Mouse (Mus musculus): ENCODE measurements at regions not wholly inside any gene's neighbourhood (a gene's known extent, or its start where the extent isn't known, plus 50 kb on each side); places are given as distances from the start of the nearest gene placed in this dataset.

DNA sequence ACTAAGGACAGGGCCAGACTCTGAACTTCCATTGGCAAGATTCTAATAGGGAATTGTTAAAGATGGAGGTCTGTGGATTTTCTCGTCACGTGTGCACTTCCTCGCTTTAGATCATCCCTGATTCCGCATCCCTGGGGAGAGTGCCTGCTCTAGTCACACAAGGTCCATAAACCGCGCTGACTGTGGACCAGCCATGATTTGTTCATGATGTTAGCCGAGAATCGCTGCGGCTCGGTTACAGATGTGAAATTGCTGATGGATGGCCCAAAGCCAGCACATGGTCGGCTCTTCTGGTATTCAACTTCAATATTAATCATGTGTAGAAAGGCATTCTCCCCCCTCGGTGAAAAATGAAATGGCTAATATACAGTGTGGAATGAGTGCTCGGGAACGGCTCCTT, 387.6 kb upstream of the Nfe2l3 start:
- no peaks in the 10 kb centered on the region for H3K36me3 ChIP-seq
- H3K9me3 ChIP-seq, result no peaks in the 10 kb centered on the region
- no peak overlapping the region for H3K4me2 ChIP-seq (replicated peaks)
- no peaks in the 10 kb centered on the region for H3K27me3 ChIP-seq
- no peak overlapping the region for H3K4me3 ChIP-seq
- no peak overlapping the region for H3K9ac ChIP-seq
- H3K27ac ChIP-seq, result peak overlapping the region; percentile 65
- H3K4me1 ChIP-seq, result no peaks in the 10 kb centered on the region
- ATAC-seq (ENCODE audit: insufficient number of reproducible peaks, insufficient read depth, low FRiP score, low TSS enrichment), result no peak
- WGBS, result 69% methylated on average over 14 of the region's 14 CpGs

DNA sequence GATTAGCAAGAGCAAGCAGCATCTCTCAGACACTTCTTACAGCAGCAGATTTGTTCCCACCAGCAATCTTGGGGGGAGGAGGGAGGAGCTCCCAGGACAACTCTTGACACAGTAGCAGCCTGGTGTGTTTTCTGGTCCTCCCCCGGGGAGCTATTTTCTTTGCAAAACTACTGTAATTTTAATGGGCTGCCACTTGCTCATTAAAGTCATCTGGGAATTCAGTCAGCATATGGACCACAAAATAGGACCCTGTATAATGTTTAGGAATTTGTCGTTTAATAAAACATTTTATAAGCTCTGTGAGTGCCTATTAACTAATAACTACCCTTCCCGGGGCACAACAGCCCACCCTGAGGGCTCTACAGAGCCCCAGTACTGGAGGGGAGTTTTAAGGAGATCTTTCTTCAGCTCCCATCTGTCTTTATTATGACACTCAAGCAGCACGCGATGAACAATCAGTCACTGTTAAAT, 380.0 kb upstream of the Nfe2l3 start:
- Histone ChIP-seq H3K4me2 (replicated peaks) (no peak overlapping the region), H3K27ac (no peak overlapping the region), H3K9me3 (no peaks in the 10 kb centered on the region), H3K27me3 (no peaks in the 10 kb centered on the region), H3K36me3 (no peaks in the 10 kb centered on the region), H3K4me1 (peaks cover 4% of the 10 kb centered on the region), H3K4me3 (no peak overlapping the region), H3K9ac (no peak overlapping the region)
- ATAC-seq (ENCODE audit: insufficient number of reproducible peaks, insufficient read depth, low FRiP score, low TSS enrichment), result no peak
- WGBS, result 31% methylated on average over 5 of the region's 5 CpGs

DNA sequence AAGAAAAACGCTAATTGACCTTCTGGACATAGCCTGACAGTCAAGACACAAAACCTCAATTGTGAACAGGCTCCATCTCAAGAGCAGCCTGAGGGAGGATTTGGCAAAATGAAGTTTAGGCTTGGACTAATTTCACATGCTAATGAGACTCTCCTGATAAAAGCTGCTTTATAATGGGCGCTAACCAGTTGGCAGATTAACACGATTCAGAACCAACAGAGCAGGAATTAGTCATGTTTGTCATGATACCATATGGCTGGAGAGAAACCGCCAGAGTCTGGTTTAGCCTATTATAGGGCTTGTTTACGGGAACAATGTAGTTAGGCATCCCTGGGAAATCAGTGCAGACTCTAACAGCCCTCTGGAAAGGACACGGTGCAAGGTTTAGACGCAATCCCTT, 375.2 kb upstream of the Nfe2l3 start:
- Histone ChIP-seq H3K4me3 (no peak overlapping the region), H3K4me1 (peaks cover 12% of the 10 kb centered on the region), H3K36me3 (no peaks in the 10 kb centered on the region), H3K27ac (peak overlapping the region; percentile 55), H3K9ac (no peak overlapping the region), H3K4me2 (replicated peaks) (no peak overlapping the region), H3K27me3 (no peaks in the 10 kb centered on the region), H3K9me3 (no peaks in the 10 kb centered on the region)
- 32% methylated on average over 7 of the region's 7 CpGs for WGBS
- no peak for ATAC-seq (ENCODE audit: insufficient number of reproducible peaks, insufficient read depth, low FRiP score, low TSS enrichment)

DNA sequence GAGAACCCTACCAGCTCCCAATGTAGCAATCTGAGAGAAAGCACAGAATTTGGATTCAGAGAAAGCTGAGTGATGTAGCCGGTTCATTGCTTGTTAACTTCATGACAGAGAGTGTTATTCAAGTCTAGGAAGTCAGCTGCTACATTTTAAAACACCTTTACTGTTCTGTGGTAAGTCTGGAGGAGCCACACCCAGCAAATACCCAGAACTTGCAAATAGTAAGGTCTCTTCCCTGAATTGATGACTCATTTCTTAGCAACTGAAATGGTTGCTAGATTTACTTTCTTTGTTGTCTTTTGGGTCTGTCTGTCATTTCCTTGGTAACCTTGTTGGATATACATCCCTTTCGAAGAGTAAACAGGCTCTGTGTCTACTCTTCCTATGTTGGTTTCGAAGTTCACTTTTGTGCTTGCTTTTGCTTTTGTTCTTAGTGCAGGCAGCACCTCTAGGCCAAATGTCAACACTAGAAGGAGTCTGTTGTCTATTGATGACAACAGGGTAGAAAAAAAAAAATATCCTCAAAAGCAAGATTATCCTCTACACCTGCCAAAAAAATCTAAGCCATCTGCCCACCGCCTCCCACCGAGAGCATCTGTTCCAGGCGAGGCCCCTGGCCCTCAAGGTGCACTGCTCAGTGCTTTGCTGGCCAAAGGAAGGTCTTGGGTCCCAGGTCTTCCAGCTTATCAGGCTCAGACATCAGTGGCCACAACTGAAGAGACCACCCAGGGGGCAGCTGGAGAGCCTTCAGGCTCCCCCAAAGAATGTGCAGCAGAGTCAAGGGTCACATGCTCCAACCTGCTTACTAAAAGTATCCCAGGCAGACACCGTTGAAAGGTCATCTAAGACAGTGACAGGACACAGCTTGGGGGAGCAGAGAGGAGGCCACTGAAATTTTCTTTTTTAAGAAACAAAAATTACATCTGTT, 372.3 kb upstream of the Nfe2l3 start:
- Histone ChIP-seq H3K4me1 (peaks cover 12% of the 10 kb centered on the region), H3K9me3 (no peaks in the 10 kb centered on the region), H3K36me3 (no peaks in the 10 kb centered on the region), H3K27me3 (no peaks in the 10 kb centered on the region), H3K27ac (peak overlapping the region; percentile 74), H3K9ac (no peak overlapping the region), H3K4me3 (no peak overlapping the region), H3K4me2 (replicated peaks) (no peak overlapping the region)
- WGBS, result 54% methylated on average over 7 of the region's 7 CpGs
- ATAC-seq (ENCODE audit: insufficient number of reproducible peaks, insufficient read depth, low FRiP score, low TSS enrichment), result no peak

DNA sequence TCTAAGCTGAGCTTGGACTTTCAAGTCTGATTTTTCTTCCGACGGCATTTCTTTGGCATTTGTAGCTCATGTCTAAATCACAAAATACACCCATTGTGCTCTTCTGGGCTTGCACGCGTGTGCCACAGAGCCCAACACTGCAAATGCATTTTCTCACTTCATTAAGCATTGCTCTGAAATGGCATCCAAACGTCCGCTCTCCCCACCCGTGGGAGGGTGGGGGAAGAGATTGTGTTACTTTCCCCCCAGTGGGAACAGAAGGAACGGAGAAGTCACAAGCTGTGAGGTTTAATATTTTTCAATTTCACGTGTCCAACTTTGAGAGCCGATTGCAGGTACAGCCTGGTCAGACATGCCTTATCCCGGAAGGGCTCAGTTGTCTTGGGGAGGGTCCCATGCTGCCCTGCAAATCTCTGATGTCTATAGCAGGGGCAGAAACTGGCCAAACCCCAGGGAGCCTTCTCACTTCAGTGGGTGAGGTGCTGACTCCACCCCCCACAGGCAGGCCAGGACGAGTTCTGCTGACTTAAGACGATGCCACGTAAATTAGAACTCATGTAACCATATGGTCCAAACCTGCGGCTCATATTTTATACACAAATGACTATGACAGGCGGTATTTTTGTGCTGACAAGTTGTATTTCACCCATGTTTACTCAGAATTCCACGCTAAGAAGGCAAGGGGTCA, 371.5 kb upstream of the Nfe2l3 start:
- Histone ChIP-seq H3K36me3 (no peaks in the 10 kb centered on the region), H3K9me3 (no peaks in the 10 kb centered on the region), H3K27me3 (no peaks in the 10 kb centered on the region), H3K4me2 (replicated peaks) (no peak overlapping the region), H3K9ac (no peak overlapping the region), H3K4me1 (peaks cover 17% of the 10 kb centered on the region), H3K27ac (peak overlapping the region; percentile 67), H3K4me3 (no peak overlapping the region)
- WGBS, result 38% methylated on average over 17 of the region's 17 CpGs
- no peak for ATAC-seq (ENCODE audit: insufficient number of reproducible peaks, insufficient read depth, low FRiP score, low TSS enrichment)

DNA sequence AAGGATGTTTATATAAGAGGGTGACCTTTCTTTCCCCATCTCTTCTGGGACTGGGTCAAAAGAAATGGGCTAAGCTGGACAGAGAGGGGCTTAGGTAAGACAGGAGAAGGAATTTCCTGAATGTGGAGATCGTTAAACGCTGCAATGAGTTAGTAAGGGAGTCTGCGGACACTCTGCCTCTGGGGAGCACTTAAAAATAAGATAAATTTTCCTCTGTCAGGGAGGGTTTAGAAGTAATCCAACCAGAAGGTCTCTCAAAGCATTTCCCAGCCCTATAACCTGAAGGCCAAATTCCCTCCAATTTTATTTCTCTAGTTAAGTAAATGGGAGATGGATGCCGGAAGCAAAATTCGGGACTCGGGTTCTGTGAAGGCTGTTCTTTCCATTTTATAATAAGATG, 367.3 kb upstream of the Nfe2l3 start:
- H3K4me2 ChIP-seq (replicated peaks), result no peak overlapping the region

DNA sequence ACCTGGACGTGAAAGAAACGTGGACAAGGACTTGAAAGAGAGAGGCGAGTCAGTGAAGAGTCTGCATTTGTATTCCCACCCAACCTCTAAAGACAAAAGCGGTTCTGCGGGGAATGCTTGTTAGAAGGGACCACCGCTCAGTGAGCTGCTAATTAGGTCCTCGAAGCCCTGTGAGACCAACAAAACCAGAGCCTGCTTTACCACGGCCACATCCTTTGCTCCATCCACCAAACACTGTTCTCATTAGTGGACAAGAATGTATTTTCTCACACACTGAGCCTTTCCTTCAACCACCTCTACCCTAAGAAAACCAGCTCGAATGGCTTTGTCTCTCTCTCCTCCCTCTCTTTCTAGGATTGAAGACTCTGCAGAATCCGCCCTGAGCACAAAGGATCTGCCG, 365.1 kb upstream of the Nfe2l3 start:
- 83% methylated on average over 11 of the region's 11 CpGs for WGBS
- no peaks in the 10 kb centered on the region for H3K9me3 ChIP-seq
- H3K36me3 ChIP-seq, result no peaks in the 10 kb centered on the region
- no peak overlapping the region for H3K4me3 ChIP-seq
- peak overlapping the region; percentile 84 for H3K27ac ChIP-seq
- H3K27me3 ChIP-seq, result no peaks in the 10 kb centered on the region
- peaks cover 17% of the 10 kb centered on the region; the same call in 1 of the 2 replicates for H3K4me1 ChIP-seq
- ATAC-seq (ENCODE audit: insufficient number of reproducible peaks, insufficient read depth, low FRiP score, low TSS enrichment), result no peak
- H3K9ac ChIP-seq, result no peak overlapping the region
- H3K4me2 ChIP-seq (replicated peaks), result no peak overlapping the region

More for the DNA sequence above, 367.3 kb upstream of the Nfe2l3 start:
- 52% methylated on average over 6 of the region's 6 CpGs for WGBS
- Histone ChIP-seq H3K9me3 (no peaks in the 10 kb centered on the region), H3K36me3 (no peaks in the 10 kb centered on the region), H3K27me3 (no peaks in the 10 kb centered on the region), H3K4me1 (peaks cover 23% of the 10 kb centered on the region), H3K27ac (peak overlapping the region; percentile 48; the same call in 1 of the 2 replicates), H3K9ac (no peak overlapping the region), H3K4me3 (no peak overlapping the region)
- ATAC-seq (ENCODE audit: insufficient number of reproducible peaks, insufficient read depth, low FRiP score, low TSS enrichment), result no peak

DNA sequence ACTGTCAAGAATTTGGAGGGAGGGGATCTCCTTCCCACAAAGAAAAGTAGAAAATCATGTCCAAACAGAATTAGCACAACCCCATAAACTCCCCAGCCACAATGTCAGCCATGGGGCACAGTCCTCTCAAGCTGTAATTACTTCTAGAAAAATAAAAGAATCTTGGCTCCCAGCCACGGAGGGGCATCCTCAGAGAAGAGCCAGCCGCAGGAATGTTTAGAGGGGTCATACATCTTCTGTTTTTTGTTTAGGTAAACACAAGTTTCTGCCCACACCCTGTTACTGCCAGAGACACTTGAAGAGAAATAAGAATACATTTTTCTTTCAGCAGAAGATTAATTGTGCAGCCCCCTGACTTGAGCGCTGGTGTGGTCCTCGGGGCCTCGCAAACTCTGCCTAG, 362.5 kb upstream of the Nfe2l3 start:
- no peak for ATAC-seq (ENCODE audit: insufficient number of reproducible peaks, insufficient read depth, low FRiP score, low TSS enrichment)
- WGBS, result 49% methylated on average over 5 of the region's 5 CpGs

DNA sequence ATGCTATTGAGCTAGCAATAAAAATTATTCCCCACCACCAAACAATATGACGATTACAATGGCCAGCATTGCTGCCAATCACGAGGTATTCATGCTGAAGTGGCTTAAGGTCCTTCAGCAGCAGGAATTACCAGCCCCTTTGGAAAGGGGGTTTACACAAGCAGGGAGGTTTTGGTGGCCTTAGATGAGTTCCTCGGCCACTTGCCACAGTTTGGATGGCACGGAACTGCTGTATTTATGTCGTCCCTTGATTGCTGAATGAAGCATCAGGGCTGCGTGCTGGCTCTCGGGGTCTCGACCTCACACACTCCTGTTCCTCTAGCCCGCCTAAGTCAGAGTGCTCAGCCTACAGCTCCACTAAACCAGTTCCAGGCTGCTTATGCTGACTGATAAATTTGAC, 361.2 kb upstream of the Nfe2l3 start:
- Histone ChIP-seq H3K9ac (no peak overlapping the region), H3K4me2 (replicated peaks) (no peak overlapping the region), H3K36me3 (no peaks in the 10 kb centered on the region), H3K4me1 (peaks cover 11% of the 10 kb centered on the region; the same call in 1 of the 2 replicates), H3K27ac (peak overlapping the region; percentile 19), H3K4me3 (no peak overlapping the region), H3K27me3 (no peaks in the 10 kb centered on the region), H3K9me3 (no peaks in the 10 kb centered on the region)
- WGBS, result 47% methylated on average over 9 of the region's 9 CpGs
- ATAC-seq (ENCODE audit: insufficient number of reproducible peaks, insufficient read depth, low FRiP score, low TSS enrichment), result no peak

More for the DNA sequence above, 362.5 kb upstream of the Nfe2l3 start:
- peak overlapping the region; percentile 84 for H3K27ac ChIP-seq
- H3K4me1 ChIP-seq, result peaks cover 17% of the 10 kb centered on the region; the same call in 1 of the 2 replicates
- H3K36me3 ChIP-seq, result no peaks in the 10 kb centered on the region
- H3K4me2 ChIP-seq (replicated peaks), result no peak overlapping the region
- H3K9ac ChIP-seq, result no peak overlapping the region
- H3K4me3 ChIP-seq, result no peak overlapping the region
- H3K27me3 ChIP-seq, result no peaks in the 10 kb centered on the region
- no peaks in the 10 kb centered on the region for H3K9me3 ChIP-seq

DNA sequence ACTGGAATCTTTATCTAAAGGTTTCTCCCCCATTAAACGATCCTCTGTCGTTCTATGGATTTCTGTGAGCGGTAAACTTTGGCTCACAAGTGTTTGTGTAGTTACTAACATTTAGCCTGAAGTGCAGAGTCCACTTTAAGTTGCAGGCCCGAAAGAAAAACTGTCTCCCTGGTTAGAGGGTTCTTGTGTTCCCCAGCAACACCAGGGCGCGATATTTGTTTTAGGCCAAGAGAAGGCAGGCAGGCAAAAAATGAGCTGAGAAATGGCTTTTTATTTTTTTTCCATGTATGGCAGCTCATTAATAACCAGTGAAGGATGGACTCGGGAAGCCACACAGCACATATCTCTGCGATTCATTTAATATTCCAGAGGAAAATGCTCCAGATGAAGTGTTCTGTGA, 357.4 kb upstream of the Nfe2l3 start:
- no peak overlapping the region for H3K4me2 ChIP-seq (replicated peaks)
- H3K4me3 ChIP-seq, result no peak overlapping the region
- H3K9me3 ChIP-seq, result no peaks in the 10 kb centered on the region
- no peaks in the 10 kb centered on the region for H3K27me3 ChIP-seq
- no peaks in the 10 kb centered on the region for H3K36me3 ChIP-seq
- ATAC-seq (ENCODE audit: insufficient number of reproducible peaks, insufficient read depth, low FRiP score, low TSS enrichment), result no peak
- 82% methylated on average over 8 of the region's 8 CpGs for WGBS
- H3K27ac ChIP-seq, result peak overlapping the region; percentile 96
- H3K4me1 ChIP-seq, result peaks cover 27% of the 10 kb centered on the region
- no peak overlapping the region for H3K9ac ChIP-seq

DNA sequence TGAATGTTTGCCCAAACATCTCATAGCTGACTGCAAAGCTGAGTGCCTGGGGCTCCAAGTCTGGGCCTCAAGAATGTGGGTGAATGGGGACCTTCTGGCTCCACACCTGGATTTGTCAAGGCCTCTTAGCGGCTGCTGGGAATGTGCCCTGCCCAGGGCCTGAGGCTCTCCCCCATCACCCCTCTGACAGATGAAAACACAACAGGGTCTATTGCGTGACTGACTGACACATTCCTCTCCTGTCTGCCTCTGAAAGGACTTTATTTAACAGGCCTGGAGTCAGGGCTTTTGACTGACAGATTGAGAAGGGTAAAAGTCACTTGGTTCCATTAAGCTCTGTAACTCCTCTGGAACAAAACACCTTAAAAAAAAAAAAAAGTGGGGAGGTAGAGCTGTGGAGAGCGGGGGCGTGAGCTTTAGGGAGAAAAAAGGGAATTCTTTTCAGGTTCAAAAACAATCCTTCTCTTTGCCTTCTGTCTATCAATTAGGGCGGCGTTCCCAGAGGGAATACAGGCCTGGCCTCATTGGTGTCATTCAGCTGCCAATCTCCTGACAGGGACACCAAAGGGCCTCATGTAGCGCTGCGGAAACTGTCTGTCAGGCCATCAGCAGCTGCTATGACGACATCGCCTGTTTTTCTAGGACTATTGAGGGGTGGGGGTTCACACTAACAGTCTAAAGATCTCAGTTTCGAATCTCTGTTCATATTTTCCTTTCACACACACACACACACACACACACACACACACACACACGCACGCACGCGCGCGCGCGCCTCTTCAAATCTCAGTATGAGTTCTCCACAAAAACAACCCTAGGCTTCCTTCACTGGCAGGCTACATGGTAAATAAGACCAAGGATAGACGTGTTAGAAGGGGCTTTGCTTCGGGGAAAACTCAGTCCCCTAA, 355.4 kb upstream of the Nfe2l3 start:
- H3K27me3 ChIP-seq, result no peaks in the 10 kb centered on the region
- no peak overlapping the region for H3K9ac ChIP-seq
- peak; percentile 89 for ATAC-seq (ENCODE audit: insufficient number of reproducible peaks, insufficient read depth, low FRiP score, low TSS enrichment)
- no peak overlapping the region for H3K4me3 ChIP-seq
- H3K36me3 ChIP-seq, result no peaks in the 10 kb centered on the region
- peaks cover 21% of the 10 kb centered on the region for H3K4me1 ChIP-seq
- H3K4me2 ChIP-seq (replicated peaks), result no peak overlapping the region
- WGBS, result 24% methylated on average over 21 of the region's 21 CpGs
- peak overlapping the region; percentile 96 for H3K27ac ChIP-seq
- no peaks in the 10 kb centered on the region for H3K9me3 ChIP-seq
